Mouse (Mus musculus) heart, postnatal 0 days (tissue): Measurements from ENCODE around the gene Dmd.

ENCODE experiments used
- CTCF ChIP-seq: IDR thresholded peaks from 2 replicates; pipeline ENCODE4 v1.5.1; 2016; ENCODE audit warnings: antibody characterized with exemption, control low read depth, low read depth
- EP300 ChIP-seq: IDR thresholded peaks from 2 replicates; pipeline ENCODE4 v1.6.1; 2016; ENCODE audit warnings: antibody characterized with exemption, low read depth

- TF ChIP-seq CTCF (no peak), EP300 (no peak)
These were observed 726.3 kb downstream of the Dmd start for GRCm38 (mm10) chrX:83674998-83675397.
